Mouse (Mus musculus) stomach, embryonic 14.5 days (tissue): Measurements from ENCODE around the gene Kcnh4. TPM values are rescaled to one million over a fixed set of nuclear protein-coding genes. Genes with fewer than 3 reads are reported as not detected.

Experiments used
- ATAC-seq: fragments of 200-750 bp; cut with Nextera tagmentation; 2 replicates; pipeline ENCODE4 v1.8.0; 2017; ENCODE audit warnings: low read depth, moderate TSS enrichment; ENCODE audit not compliant: insufficient number of reproducible peaks, insufficient read depth, low FRiP score
- H3K27ac ChIP-seq: fragments of 300-500 bp; sonication (generic); 2 replicates; pipeline ENCODE4 v1.5.1; 2014; ENCODE audit warnings: mild to moderate bottlenecking, low read length, moderate library complexity, mixed read lengths
- H3K27me3 ChIP-seq: fragments of 300-500 bp; sonication (generic); 2 replicates; pipeline ENCODE4 v1.6.1; 2014; ENCODE audit warnings: low read length, control low read depth, mixed read lengths; ENCODE audit not compliant: control insufficient read depth, insufficient read depth
- H3K36me3 ChIP-seq: fragments of 300-500 bp; sonication (generic); 2 replicates; pipeline ENCODE4 v1.6.1; 2014; ENCODE audit warnings: mild to moderate bottlenecking, control low read depth, low read length, moderate library complexity, mixed read lengths; ENCODE audit not compliant: control insufficient read depth, insufficient read depth
- H3K4me1 ChIP-seq: fragments of 300-500 bp; sonication (generic); 2 replicates; pipeline ENCODE4 v1.6.1; 2014; ENCODE audit warnings: low read length, control low read depth, mixed read lengths; ENCODE audit not compliant: control insufficient read depth, insufficient read depth
- H3K4me2 ChIP-seq: fragments of 300-500 bp; sonication (generic); replicated peaks from 2 replicates; pipeline ENCODE4 v1.6.1; 2014; ENCODE audit warnings: low read depth, low read length, control low read depth
- H3K4me3 ChIP-seq: fragments of 300-500 bp; sonication (generic); 2 replicates; pipeline ENCODE4 v1.5.1; 2014; ENCODE audit warnings: low read depth, low read length, control low read depth
- H3K9ac ChIP-seq: fragments of 300-500 bp; sonication (generic); replicated peaks from 2 replicates; pipeline ENCODE4 v1.6.1; 2014; ENCODE audit warnings: low read depth, mild to moderate bottlenecking, control low read depth, low read length, moderate library complexity, mixed read lengths
- H3K9me3 ChIP-seq: fragments of 300-500 bp; sonication (generic); 2 replicates; pipeline ENCODE4 v1.6.1; 2016; ENCODE audit warnings: low read depth, low read length, control low read depth; ENCODE audit not compliant: control insufficient read depth
- WGBS: fragments of 180-500 bp; shearing (Covaris S2); extraction: QIAGEN DNeasy Blood & Tissue Kit; methylation state at CpG from one replicate; pipeline ENCODE4 v1.1.7; 2014; 5-methylcytosine and 5-hydroxymethylcytosine counted together
- polyA plus RNA-seq: library from polyadenylated mRNA; unstranded; fragments of >200 nt; fragmentation: Nextera tagmentation; extraction: Ambion mirVana; gene quantifications from 2 replicates; pipeline ENCODE4 v1.2.1, GENCODE M21; 2014

Gene Kcnh4
- 0.25 and 0.48 TPM in 2 replicates for polyA plus RNA-seq

GRCm38 (mm10) chr11:100759611-100760233, at the start of gene Kcnh4:
TSS of gene Kcnh4 (minus strand) at chr11:100759942.
- Histone ChIP-seq H3K27ac (no peak within 1 kb of the TSS), H3K36me3 (no peaks in the 10 kb centered on the region), H3K4me2 (peak within 1 kb of the TSS; percentile 36), H3K27me3 (peaks cover 21% of the 10 kb centered on the region), H3K9ac (no peak within 1 kb of the TSS), H3K4me3 (peak within 1 kb of the TSS; percentile 15), H3K4me1 (peaks cover 10% of the 10 kb centered on the region; the same call in 1 of the 2 replicates), H3K9me3 (no peaks in the 10 kb centered on the region)
- WGBS: under 1% methylated on average over 44 of the region's 51 CpGs
- ATAC-seq: 0 out of 2 replicates have a peak, but pooled peaks have one; percentile 54

- ATAC-seq: no peak
- H3K4me3 ChIP-seq: no peak overlapping the region
- H3K9ac ChIP-seq: no peak overlapping the region
- H3K4me2 ChIP-seq: no peak overlapping the region
- peaks cover 28% of the 10 kb centered on the region for H3K36me3 ChIP-seq
- 73% methylated on average over 20 of the region's 20 CpGs for WGBS
- H3K4me1 ChIP-seq: no peaks in the 10 kb centered on the region
- H3K27me3 ChIP-seq: no peaks in the 10 kb centered on the region
- H3K27ac ChIP-seq: no peak overlapping the region
- H3K9me3 ChIP-seq: no peaks in the 10 kb centered on the region
These were observed 46.9 kb upstream of the Kcnh4 start for GRCm38 (mm10) chr11:100806380-100807305.

DNA sequence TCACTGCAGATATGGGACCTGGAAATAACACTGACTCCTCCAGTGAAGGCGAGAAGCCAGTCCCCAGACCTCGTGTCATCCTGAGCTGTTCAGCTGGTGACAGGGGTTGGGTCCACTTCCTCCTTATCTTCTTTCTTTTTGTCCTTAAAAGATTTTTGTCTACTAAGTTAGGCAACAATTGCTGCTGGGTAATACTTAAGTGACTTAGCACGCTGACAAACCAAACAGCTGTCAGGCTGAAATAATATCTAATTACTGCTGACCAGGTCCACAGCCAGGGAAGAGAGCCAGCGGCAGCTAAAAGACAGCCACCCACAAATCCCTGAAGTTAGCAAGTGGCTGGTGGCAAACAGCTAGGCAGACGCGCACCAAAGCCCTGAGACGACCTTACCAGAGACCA, 45.8 kb upstream of the Kcnh4 start:
- H3K4me3 ChIP-seq: no peak overlapping the region
- no peak overlapping the region for H3K27ac ChIP-seq

GRCm38 (mm10) chr11:100804409-100804808, 44.7 kb upstream of the Kcnh4 start:
- H3K4me2 ChIP-seq: no peak overlapping the region
- peaks cover 35% of the 10 kb centered on the region for H3K36me3 ChIP-seq
- H3K9ac ChIP-seq: no peak overlapping the region
- H3K4me3 ChIP-seq: no peak overlapping the region
- ATAC-seq: no peak
- no peak overlapping the region for H3K27ac ChIP-seq
- H3K27me3 ChIP-seq: no peaks in the 10 kb centered on the region
- H3K9me3 ChIP-seq: no peaks in the 10 kb centered on the region
- H3K4me1 ChIP-seq: no peaks in the 10 kb centered on the region
- 95% methylated on average over 10 of the region's 10 CpGs for WGBS

More for the DNA sequence above, 45.8 kb upstream of the Kcnh4 start:
- H3K9ac ChIP-seq: no peak overlapping the region
- H3K9me3 ChIP-seq: no peaks in the 10 kb centered on the region
- H3K4me1 ChIP-seq: no peaks in the 10 kb centered on the region
- WGBS: 68% methylated on average over 7 of the region's 7 CpGs
- H3K36me3 ChIP-seq: peaks cover 35% of the 10 kb centered on the region
- no peak overlapping the region for H3K4me2 ChIP-seq
- no peak for ATAC-seq
- H3K27me3 ChIP-seq: no peaks in the 10 kb centered on the region

- ATAC-seq: no peak
- Histone ChIP-seq H3K36me3 (peaks cover 39% of the 10 kb centered on the region), H3K4me2 (no peak overlapping the region), H3K9ac (no peak overlapping the region), H3K27me3 (no peaks in the 10 kb centered on the region), H3K9me3 (no peaks in the 10 kb centered on the region), H3K4me3 (no peak overlapping the region), H3K27ac (no peak overlapping the region), H3K4me1 (no peaks in the 10 kb centered on the region)
- 64% methylated on average over 5 of the region's 5 CpGs for WGBS
These were observed 39.7 kb upstream of the Kcnh4 start for GRCm38 (mm10) chr11:100799426-100799825.

DNA sequence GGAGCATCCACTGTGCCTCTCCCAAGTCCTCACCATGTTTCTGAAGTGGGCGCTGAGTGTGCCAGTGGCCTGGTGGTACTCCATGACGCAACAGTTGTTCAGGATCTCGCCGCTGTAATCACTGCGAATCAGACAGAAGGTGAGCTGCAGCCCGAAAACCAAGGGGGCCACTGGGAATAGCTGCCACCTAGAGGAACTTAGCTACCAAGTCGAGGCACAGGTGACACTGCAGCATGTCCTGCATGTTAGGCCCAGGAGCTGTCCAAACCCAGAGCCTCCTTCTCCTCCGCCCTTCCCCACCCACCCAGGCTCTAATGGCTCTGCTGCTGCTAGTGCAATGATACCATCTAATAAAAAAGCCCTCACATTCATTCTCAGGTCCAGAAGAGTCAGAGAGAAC, 36.8 kb upstream of the Kcnh4 start:
- H3K4me1 ChIP-seq: no peaks in the 10 kb centered on the region

GRCm38 (mm10) chr11:100795386-100795785, 35.6 kb upstream of the Kcnh4 start:
- WGBS: 93% methylated on average over 2 of the region's 2 CpGs
- no peak for ATAC-seq
- Histone ChIP-seq H3K36me3 (peaks cover 11% of the 10 kb centered on the region), H3K4me1 (no peaks in the 10 kb centered on the region), H3K4me2 (no peak overlapping the region), H3K9ac (no peak overlapping the region), H3K27ac (no peak overlapping the region), H3K27me3 (no peaks in the 10 kb centered on the region), H3K4me3 (no peak overlapping the region), H3K9me3 (no peaks in the 10 kb centered on the region)

More for the DNA sequence above, 36.8 kb upstream of the Kcnh4 start:
- H3K9me3 ChIP-seq: no peaks in the 10 kb centered on the region
- H3K27me3 ChIP-seq: no peaks in the 10 kb centered on the region
- no peak overlapping the region for H3K27ac ChIP-seq
- no peak for ATAC-seq
- H3K36me3 ChIP-seq: peaks cover 14% of the 10 kb centered on the region
- no peak overlapping the region for H3K4me3 ChIP-seq
- no peak overlapping the region for H3K9ac ChIP-seq
- H3K4me2 ChIP-seq: no peak overlapping the region
- WGBS: 73% methylated on average over 8 of the region's 8 CpGs

DNA sequence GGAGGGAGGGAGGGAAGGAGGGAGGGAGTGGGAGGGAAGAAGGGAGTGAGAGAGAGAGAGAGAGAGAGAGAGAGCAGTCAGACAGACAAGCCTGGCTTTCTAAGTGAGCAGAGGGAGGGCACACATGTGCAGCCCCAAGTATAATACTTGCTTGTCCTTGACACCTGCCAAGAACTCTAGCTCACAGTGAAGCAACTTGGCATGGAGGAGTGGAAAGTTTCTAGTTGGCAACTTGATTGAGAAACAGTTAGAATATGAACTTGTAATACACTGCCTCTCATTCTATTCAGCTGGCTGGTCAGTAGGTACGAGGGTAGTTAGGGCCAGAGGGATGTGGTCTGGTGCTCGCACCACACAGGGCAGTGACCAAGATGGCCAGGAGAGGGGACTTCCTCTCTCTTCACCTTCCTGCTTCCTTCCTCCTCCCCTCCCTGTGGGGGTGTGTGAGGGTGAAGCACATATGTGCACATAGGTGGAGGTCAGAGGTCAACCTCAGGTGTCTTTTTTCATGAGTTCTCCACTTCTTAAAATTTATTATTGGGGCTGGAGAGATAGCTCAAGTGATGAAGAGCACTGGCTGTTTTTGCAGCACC, 31.8 kb upstream of the Kcnh4 start:
- Histone ChIP-seq H3K27me3 (no peaks in the 10 kb centered on the region), H3K4me3 (no peak overlapping the region)

More for the DNA sequence above, 31.8 kb upstream of the Kcnh4 start:
- Histone ChIP-seq H3K9me3 (no peaks in the 10 kb centered on the region), H3K36me3 (peaks cover 24% of the 10 kb centered on the region), H3K4me2 (no peak overlapping the region), H3K9ac (no peak overlapping the region), H3K27ac (no peak overlapping the region), H3K4me1 (no peaks in the 10 kb centered on the region)
- 83% methylated on average over 2 of the region's 2 CpGs for WGBS
- no peak for ATAC-seq
